Mouse (Mus musculus): Measurements from ENCODE around the gene Pik3c2g. TPM values are rescaled to one million over a fixed set of nuclear protein-coding genes. Genes with fewer than 3 reads are reported as not detected.

Gene Pik3c2g
- polyA plus RNA-seq, 1 experiment = 0.91 TPM

GRCm38 (mm10) chr6:139981061-139981460 is 394.0 kb downstream of the Pik3c2g start:
- no peak for DNase-seq
- H3K4me3 ChIP-seq (replicated peaks; ENCODE audit: extremely low read depth, low read depth, low read length) = no peak overlapping the region
- no peaks in the 10 kb centered on the region for H3K4me1 ChIP-seq (ENCODE audit: control insufficient read depth, insufficient read depth, low read length)
- no peak for TF ChIP-seq POLR2A (IDR thresholded peaks at IDR 0.05; ENCODE audit: borderline replicate concordance, extremely low read depth, low read depth, low read length)
- no peak for TF ChIP-seq CTCF (IDR thresholded peaks at IDR 0.05; ENCODE audit: insufficient read depth, low read length)

GRCm38 (mm10) chr6:139984069-139984468 is 397.0 kb downstream of the Pik3c2g start:
- Histone ChIP-seq H3K4me3 (replicated peaks; ENCODE audit: extremely low read depth, low read depth, low read length) (no peak overlapping the region), H3K4me1 (ENCODE audit: control insufficient read depth, insufficient read depth, low read length) (no peaks in the 10 kb centered on the region)
- WGBS = 92% methylated on average over 3 of the region's 3 CpGs
- TF ChIP-seq CTCF (IDR thresholded peaks at IDR 0.05; ENCODE audit: insufficient read depth, low read length) (no peak), POLR2A (IDR thresholded peaks at IDR 0.05; ENCODE audit: borderline replicate concordance, extremely low read depth, low read depth, low read length) (no peak)
- DNase-seq = no peak

- TF ChIP-seq CTCF (IDR thresholded peaks at IDR 0.05; ENCODE audit: insufficient read depth, low read length) = no peak
- no peak for TF ChIP-seq POLR2A (IDR thresholded peaks at IDR 0.05; ENCODE audit: borderline replicate concordance, extremely low read depth, low read depth, low read length)
- DNase-seq = no peak
- Histone ChIP-seq H3K4me3 (replicated peaks; ENCODE audit: extremely low read depth, low read depth, low read length) (no peak overlapping the region), H3K4me1 (ENCODE audit: control insufficient read depth, insufficient read depth, low read length) (no peaks in the 10 kb centered on the region)
- 57% methylated on average over 2 of the region's 2 CpGs for WGBS
Observed at GRCm38 (mm10) chr6:139986564-139986963, 399.5 kb downstream of the Pik3c2g start.

- TF ChIP-seq CTCF (IDR thresholded peaks at IDR 0.05; ENCODE audit: insufficient read depth, low read length) = no peak
- TF ChIP-seq POLR2A (IDR thresholded peaks at IDR 0.05; ENCODE audit: borderline replicate concordance, extremely low read depth, low read depth, low read length) = no peak
- Histone ChIP-seq H3K4me1 (ENCODE audit: control insufficient read depth, insufficient read depth, low read length) (no peaks in the 10 kb centered on the region), H3K4me3 (replicated peaks; ENCODE audit: extremely low read depth, low read depth, low read length) (no peak overlapping the region)
- no peak for DNase-seq
- WGBS = 90% methylated on average over 6 of the region's 6 CpGs
Observed at GRCm38 (mm10) chr6:139989075-139989474, 402.1 kb downstream of the Pik3c2g start.

- DNase-seq = no peak
- TF ChIP-seq CTCF (IDR thresholded peaks at IDR 0.05; ENCODE audit: insufficient read depth, low read length) (no peak), POLR2A (IDR thresholded peaks at IDR 0.05; ENCODE audit: borderline replicate concordance, extremely low read depth, low read depth, low read length) (no peak)
- WGBS = 60% methylated on average over 10 of the region's 10 CpGs
- no peaks in the 10 kb centered on the region for H3K4me1 ChIP-seq (ENCODE audit: control insufficient read depth, insufficient read depth, low read length)
- H3K4me3 ChIP-seq (replicated peaks; ENCODE audit: extremely low read depth, low read depth, low read length) = no peak overlapping the region
Observed at GRCm38 (mm10) chr6:139989597-139989996, 402.6 kb downstream of the Pik3c2g start.

- H3K4me1 ChIP-seq (ENCODE audit: control insufficient read depth, insufficient read depth, low read length) = no peaks in the 10 kb centered on the region
- no peak for DNase-seq
- 73% methylated on average over 3 of the region's 3 CpGs for whole genome bisulfite sequencing
- no peak for TF ChIP-seq POLR2A (IDR thresholded peaks at IDR 0.05; ENCODE audit: borderline replicate concordance, extremely low read depth, low read depth, low read length)
- TF ChIP-seq CTCF (IDR thresholded peaks at IDR 0.05; ENCODE audit: insufficient read depth, low read length) = no peak
- no peak overlapping the region for H3K4me3 ChIP-seq (replicated peaks; ENCODE audit: extremely low read depth, low read depth, low read length)
Observed at GRCm38 (mm10) chr6:140005181-140005580, 418.2 kb downstream of the Pik3c2g start.

Other genes starting within 250 kb of the Pik3c2g start
- gene Rergl, start 85.2 kb upstream of the Pik3c2g start, polyA plus RNA-seq (2012; rRNA removed) = not detected in 2 replicates

Measured in lung, adult 2 months (tissue).